Mouse (Mus musculus): ENCODE measurements around the gene Ppp4r2. TPM values are rescaled to one million over a fixed set of nuclear protein-coding genes. Genes with fewer than 3 reads are reported as not detected.

The Ppp4r2 gene
- 10 to 100 TPM; 62.6 to 70.0 TPM for total RNA-seq (2021)

DNA sequence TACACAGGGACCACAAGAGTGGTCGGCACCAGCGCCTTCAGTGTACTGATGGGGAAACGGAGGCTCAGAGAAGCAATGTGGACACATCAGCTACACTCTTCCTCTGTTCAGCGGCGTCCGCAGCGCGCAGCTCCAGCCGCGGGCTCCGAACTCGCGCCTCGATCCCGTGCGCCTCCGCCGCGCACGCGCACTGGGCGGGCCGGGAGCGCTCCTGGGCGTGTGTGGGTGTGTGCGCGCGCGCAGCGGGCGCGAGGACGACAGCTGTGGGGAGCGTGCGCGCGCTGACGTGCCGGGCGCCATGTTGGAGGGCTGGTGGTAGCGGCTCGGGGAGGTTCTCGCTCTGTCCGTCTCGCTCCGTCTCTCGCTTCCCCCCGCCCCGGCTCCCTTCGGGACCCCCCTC, at the start of gene Ppp4r2:
Gene Ppp4r2 (plus strand): TSS at position 268 of the 400 bp plus-strand sequence.
- intact Hi-C loops (cut with DNase I), result no loop called here
- peak; percentile 88 to 91 for DNase-seq (ENCODE audit: low spot score in 2 of 2)

GRCm38 (mm10) chr6:100787726-100788125, 45.7 kb upstream of the Ppp4r2 start:
- no peak for DNase-seq (ENCODE audit: low spot score in 2 of 2)
- intact Hi-C loops (cut with DNase I), result no loop called here

DNA sequence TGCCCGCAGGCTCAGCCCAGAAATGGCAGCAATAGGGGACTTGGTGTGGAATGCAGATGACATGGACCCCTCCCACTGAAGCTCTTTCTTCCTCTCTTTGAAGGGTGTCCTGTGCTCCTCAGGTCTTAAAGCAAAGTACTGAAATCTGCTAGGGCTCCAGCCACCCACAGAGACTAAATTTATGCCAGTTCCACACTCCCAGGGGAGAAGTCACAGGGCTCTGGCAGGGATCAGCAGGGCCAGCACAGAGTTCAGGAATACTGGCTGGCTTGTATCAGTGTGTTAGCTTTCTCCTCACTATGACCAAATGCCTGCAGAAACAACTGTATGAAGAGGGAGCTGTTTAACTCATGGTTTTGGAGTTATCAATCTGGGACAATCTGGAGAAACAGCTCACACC, 44.3 kb upstream of the Ppp4r2 start:
- intact Hi-C loops (cut with DNase I), result no loop called here
- no peak for DNase-seq (ENCODE audit: low spot score in 2 of 2)

- intact Hi-C loops (cut with DNase I), result no loop called here
- no peak for DNase-seq (ENCODE audit: low spot score in 2 of 2)
These were observed 41.3 kb upstream of the Ppp4r2 start for GRCm38 (mm10) chr6:100792055-100792659.

DNA sequence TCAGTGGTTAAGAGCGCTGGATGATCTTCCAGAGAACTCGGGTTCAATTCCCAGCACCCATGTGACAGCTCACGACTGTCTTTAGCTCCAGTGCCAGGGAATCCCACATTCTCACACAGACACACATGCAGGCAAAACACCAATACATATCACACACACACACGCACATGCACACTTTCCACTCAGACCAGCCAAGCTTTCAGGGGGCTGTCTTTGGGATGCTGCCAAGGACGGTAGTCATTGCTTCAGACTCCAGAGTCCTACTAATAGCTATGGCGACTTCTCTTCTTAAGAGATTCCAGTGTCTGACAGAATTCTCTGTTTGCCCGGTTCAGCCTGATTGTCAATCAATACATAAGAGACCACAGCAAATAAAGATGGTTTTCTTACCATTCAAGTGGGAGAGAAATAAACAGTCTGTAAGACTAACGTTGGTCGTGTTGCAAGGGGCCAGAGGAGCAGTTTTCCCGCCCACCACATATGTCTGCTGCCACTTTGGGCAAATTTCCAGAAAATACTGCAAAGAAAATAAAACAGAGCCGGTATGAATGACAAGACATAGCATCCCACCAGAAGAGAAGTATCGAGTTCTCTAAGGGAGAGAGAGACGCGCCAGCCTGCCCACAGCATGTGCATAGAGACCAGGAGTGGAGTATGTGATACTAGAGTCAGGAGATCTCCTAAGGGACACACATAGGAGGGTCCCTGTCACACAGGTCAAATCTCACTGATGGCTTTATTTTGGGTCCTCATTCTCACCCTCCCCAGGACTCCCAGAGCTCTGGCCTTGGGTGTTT, 40.3 kb upstream of the Ppp4r2 start:
- DNase-seq (ENCODE audit: low spot score in 2 of 2), result no peak
- intact Hi-C loops (cut with DNase I), result no loop called here

DNA sequence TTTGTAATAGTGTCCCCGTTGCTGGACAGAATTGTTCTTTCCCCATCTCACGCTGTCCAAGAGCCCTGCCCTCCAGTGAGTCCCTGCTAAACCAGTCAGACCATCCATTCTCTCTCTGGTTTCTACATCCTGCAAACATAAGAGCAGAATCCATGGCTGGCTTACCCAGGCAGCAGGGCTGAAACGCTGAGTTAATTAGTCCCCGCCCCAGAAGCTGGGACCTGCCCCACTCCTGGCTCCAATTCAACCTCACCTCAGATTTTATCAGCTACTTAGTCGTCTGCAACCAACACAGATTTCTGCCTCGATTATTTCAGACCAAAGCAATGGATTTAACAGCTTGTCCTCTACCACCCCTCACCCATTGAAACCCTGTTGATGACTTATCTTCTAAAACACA, 37.6 kb upstream of the Ppp4r2 start:
- no peak for DNase-seq (ENCODE audit: low spot score in 2 of 2)
- intact Hi-C loops (cut with DNase I), result no loop called here

GRCm38 (mm10) chr6:100799290-100799689, 34.1 kb upstream of the Ppp4r2 start:
- intact Hi-C loops (cut with DNase I), result no loop called here
- DNase-seq (ENCODE audit: low spot score in 2 of 2), result no peak

DNA sequence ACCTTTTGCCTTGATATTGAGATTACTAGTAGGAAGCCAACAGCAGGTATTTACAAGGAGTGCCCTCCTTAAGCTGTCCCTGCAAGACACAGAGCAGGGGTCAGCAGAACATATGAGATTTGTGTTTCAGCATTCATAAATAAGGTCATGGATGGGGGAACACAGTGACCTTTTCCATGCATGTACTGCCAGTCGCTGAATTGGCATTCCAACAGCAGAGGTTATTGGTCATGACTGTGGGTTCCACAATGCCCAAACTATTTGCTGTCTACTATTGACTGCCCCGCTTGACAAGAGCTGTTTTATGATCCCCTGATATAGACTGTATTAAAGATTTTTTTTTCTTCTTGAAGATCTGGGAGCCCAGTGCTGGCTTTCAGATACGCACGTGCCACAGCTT, 33.7 kb upstream of the Ppp4r2 start:
- intact Hi-C loops (cut with DNase I), result no loop called here

GRCm38 (mm10) chr6:100800497-100800955, 32.9 kb upstream of the Ppp4r2 start:
- peak; percentile 43 to 56 for DNase-seq (ENCODE audit: low spot score in 2 of 2)
- intact Hi-C loops (cut with DNase I), result no loop called here

More for the DNA sequence above, 33.7 kb upstream of the Ppp4r2 start:
- DNase-seq (ENCODE audit: low spot score in 2 of 2), result no peak

GRCm38 (mm10) chr6:100802381-100803083, 30.9 kb upstream of the Ppp4r2 start:
- intact Hi-C loops (cut with DNase I), result no loop called here
- no peak for DNase-seq (ENCODE audit: low spot score in 2 of 2)

DNA sequence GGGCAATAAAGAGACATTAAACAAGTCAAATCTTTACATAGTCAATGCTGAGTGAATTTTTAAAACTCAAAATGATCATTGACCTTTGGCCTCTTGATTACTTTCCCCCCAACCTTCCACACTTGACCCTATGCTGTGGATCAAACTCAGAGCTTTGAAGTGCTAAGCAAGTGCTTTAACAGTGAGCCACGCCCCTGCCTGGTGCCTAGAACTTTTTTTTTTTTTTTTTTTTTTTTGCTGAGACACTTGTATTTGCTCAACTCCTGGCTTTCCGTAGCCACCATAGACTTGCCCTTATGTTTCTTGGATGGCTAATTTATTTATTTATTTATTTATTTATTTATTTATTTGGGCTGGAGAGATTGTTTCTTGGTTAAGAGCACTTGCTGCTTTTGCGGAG, 30.2 kb upstream of the Ppp4r2 start:
- no peak for DNase-seq (ENCODE audit: low spot score in 2 of 2)
- intact Hi-C loops (cut with DNase I), result no loop called here

DNA sequence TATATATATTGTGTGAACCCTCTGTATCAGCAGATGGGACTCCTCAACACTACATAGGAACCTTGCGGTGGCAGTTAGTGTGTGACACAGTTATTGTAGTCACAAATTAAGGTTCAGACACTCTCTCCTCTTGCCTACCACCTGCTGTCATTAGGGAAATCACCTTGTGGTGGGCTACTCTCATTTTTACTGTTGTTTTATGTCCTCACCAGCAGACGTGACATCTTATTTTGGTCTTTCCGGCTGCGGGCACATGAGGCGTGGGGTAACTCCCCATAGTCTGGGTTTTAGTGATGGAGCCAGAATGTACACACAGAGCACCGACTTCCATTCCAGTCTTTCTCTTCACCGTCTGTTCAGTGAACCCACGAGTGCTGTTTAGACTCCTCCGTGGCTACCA, 26.2 kb upstream of the Ppp4r2 start:
- intact Hi-C loops (cut with DNase I), result no loop called here
- no peak for DNase-seq (ENCODE audit: low spot score in 2 of 2)

- intact Hi-C loops (cut with DNase I), result no loop called here
- DNase-seq (ENCODE audit: low spot score in 2 of 2), result no peak
These were observed 25.7 kb upstream of the Ppp4r2 start for GRCm38 (mm10) chr6:100807746-100808145.

- no peak for DNase-seq (ENCODE audit: low spot score in 2 of 2)
- intact Hi-C loops (cut with DNase I), result no loop called here
These were observed 25.1 kb upstream of the Ppp4r2 start for GRCm38 (mm10) chr6:100808221-100808778.

DNA sequence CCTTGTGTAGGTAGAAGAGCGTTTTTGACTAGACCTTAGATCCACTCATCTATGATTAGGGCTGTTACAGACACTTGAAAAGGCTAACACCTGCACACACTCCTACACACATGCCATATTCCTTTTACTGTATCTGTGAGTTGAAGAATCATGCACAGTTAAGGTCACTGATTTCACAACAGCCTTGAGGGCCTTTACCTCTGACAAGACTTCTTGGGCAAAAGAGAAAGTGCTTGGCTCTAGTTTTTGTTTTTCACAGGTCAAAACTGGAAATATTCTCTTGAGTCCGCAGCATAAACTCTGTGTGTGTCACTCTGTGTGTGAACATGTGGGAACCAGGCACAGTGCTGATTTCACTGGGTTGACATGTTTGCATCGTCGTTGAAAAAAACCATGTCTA, 23.3 kb upstream of the Ppp4r2 start:
- intact Hi-C loops (cut with DNase I), result no loop called here
- DNase-seq (ENCODE audit: low spot score in 2 of 2), result no peak

GRCm38 (mm10) chr6:100811731-100812130, 21.7 kb upstream of the Ppp4r2 start:
- intact Hi-C loops (cut with DNase I), result no loop called here
- no peak for DNase-seq (ENCODE audit: low spot score in 2 of 2)

GRCm38 (mm10) chr6:100821367-100821766, 12.1 kb upstream of the Ppp4r2 start:
- intact Hi-C loops (cut with DNase I), result no loop called here
- DNase-seq (ENCODE audit: low spot score in 2 of 2), result no peak

DNA sequence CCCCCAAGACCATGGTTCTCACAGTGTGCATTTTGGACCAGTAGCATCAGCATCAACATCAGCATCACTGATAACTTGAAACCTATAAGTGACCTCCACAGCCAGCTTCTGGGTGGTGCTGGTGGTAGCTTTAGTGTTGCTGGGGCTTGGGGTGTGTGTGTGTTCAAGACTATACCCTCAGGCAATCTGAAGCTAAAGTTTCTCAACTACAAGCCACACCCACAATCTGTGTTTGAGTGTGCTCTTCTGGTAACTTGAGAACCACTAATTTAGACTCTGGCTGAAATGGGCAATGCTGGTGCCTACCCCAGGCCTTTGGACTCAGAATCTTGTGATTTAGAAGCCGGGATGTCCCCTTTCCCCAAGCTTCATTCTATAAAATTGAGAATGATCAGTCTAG, 10.1 kb upstream of the Ppp4r2 start:
- DNase-seq (ENCODE audit: low spot score in 2 of 2), result no peak
- intact Hi-C loops (cut with DNase I), result no loop called here

- DNase-seq (ENCODE audit: low spot score in 2 of 2), result no peak
- intact Hi-C loops (cut with DNase I), result no loop called here
These were observed 8.9 kb upstream of the Ppp4r2 start for GRCm38 (mm10) chr6:100824381-100824965.

- intact Hi-C loops (cut with DNase I), result no loop called here
- no peak for DNase-seq (ENCODE audit: low spot score in 2 of 2)
These were observed 7.4 kb upstream of the Ppp4r2 start for GRCm38 (mm10) chr6:100826046-100826445.
